Mouse (Mus musculus) heart, postnatal 0 days (tissue): ENCODE results near the gene Frmpd2. TPM values are rescaled to one million over a fixed set of nuclear protein-coding genes. Genes with fewer than 3 reads are reported as not detected.

Experiments used
- ATAC-seq: fragments of 200-750 bp; cut with Nextera tagmentation; 2 replicates; pipeline ENCODE4 v1.8.0; 2017; ENCODE audit warnings: low read depth, moderate number of reproducible peaks, moderate library complexity; ENCODE audit not compliant: insufficient read depth
- DNase-seq: peaks from one replicate; pipeline ENCODE4 v3.0.0-alpha.2; 2016; ENCODE audit warnings: low spot score
- H3K27ac ChIP-seq: fragments of 300-500 bp; sonication (generic); 2 replicates; pipeline ENCODE4 v1.5.1; 2014; ENCODE audit warnings: low read depth, mild to moderate bottlenecking
- H3K27me3 ChIP-seq: fragments of 300-500 bp; sonication (generic); 2 replicates; pipeline ENCODE4 v1.6.1; 2014; ENCODE audit warnings: low read length, mixed read lengths; ENCODE audit not compliant: control insufficient read depth, insufficient read depth
- H3K36me3 ChIP-seq: fragments of 300-500 bp; sonication (generic); replicated peaks from 2 replicates; pipeline ENCODE4 v1.6.1; 2014; ENCODE audit warnings: low read length, mixed read lengths; ENCODE audit not compliant: control insufficient read depth, insufficient read depth
- H3K4me1 ChIP-seq: fragments of 300-500 bp; sonication (generic); 2 replicates; pipeline ENCODE4 v1.6.1; 2014; ENCODE audit warnings: antibody characterized with exemption; ENCODE audit not compliant: control insufficient read depth, insufficient read depth
- H3K4me2 ChIP-seq: fragments of 300-500 bp; sonication (generic); 2 replicates; pipeline ENCODE4 v1.6.1; 2014; ENCODE audit warnings: low read depth, mild to moderate bottlenecking, low read length, moderate library complexity
- H3K4me3 ChIP-seq: fragments of 300-500 bp; sonication (generic); 2 replicates; pipeline ENCODE4 v1.5.1; 2014; ENCODE audit warnings: low read depth, low read length
- H3K9ac ChIP-seq: fragments of 300-500 bp; sonication (generic); replicated peaks from 2 replicates; pipeline ENCODE4 v1.6.1; 2014; ENCODE audit warnings: low read depth, low read length, mixed read lengths
- H3K9me3 ChIP-seq: fragments of 300-500 bp; sonication (generic); replicated peaks from 2 replicates; pipeline ENCODE4 v1.6.1; 2016; ENCODE audit warnings: low read length; ENCODE audit not compliant: control insufficient read depth
- CTCF ChIP-seq: IDR thresholded peaks from 2 replicates; pipeline ENCODE4 v1.5.1; 2016; ENCODE audit warnings: antibody characterized with exemption, control low read depth, low read depth
- EP300 ChIP-seq: IDR thresholded peaks from 2 replicates; pipeline ENCODE4 v1.6.1; 2016; ENCODE audit warnings: antibody characterized with exemption, low read depth
- WGBS: fragments of 180-500 bp; shearing (Covaris S2); extraction: QIAGEN DNeasy Blood & Tissue Kit; methylation state at CpG from one replicate; pipeline ENCODE4 v1.1.7; 2014; 5-methylcytosine and 5-hydroxymethylcytosine counted together
- polyA plus RNA-seq: library from polyadenylated mRNA; unstranded; fragments of >200 nt; fragmentation: Nextera tagmentation; extraction: Ambion mirVana; gene quantifications from 2 replicates; pipeline ENCODE4 v1.2.1, GENCODE M21; 2015
- total RNA-seq: library from RNA; depleted of rRNA; stranded (reverse); fragments of >200 nt; gene quantifications from 2 replicates; pipeline ENCODE4 v1.2.3, GENCODE M21; 2014; ENCODE audit warnings: low replicate concordance

The Frmpd2 gene
- total and polyA plus RNA-seq, 2 experiments from 2014 or later = 0.03 TPM; not detected in 1

GRCm38 (mm10) chr14:33467766-33468165, 3.7 kb upstream of the Frmpd2 start:
- WGBS = 72% methylated on average over 6 of the region's 6 CpGs
- no peak for TF ChIP-seq EP300
- no peak for TF ChIP-seq CTCF

GRCm38 (mm10) chr14:33474461-33474860, 3.0 kb downstream of the Frmpd2 start:
- 41% methylated on average over 2 of the region's 2 CpGs for WGBS
- Histone ChIP-seq H3K4me1 (no peaks in the 10 kb centered on the region), H3K4me2 (no peak overlapping the region), H3K27ac (no peak overlapping the region), H3K27me3 (no peaks in the 10 kb centered on the region), H3K9me3 (no peaks in the 10 kb centered on the region), H3K4me3 (no peak overlapping the region), H3K9ac (no peak overlapping the region), H3K36me3 (no peaks in the 10 kb centered on the region)
- no peak for TF ChIP-seq CTCF
- no peak for TF ChIP-seq EP300
- no peak for ATAC-seq
- DNase-seq = no peak

More at GRCm38 (mm10) chr14:33467766-33468165, 3.7 kb upstream of the Frmpd2 start:
- DNase-seq (no peak), ATAC-seq (no peak)
- Histone ChIP-seq H3K27ac (no peak overlapping the region), H3K4me2 (no peak overlapping the region), H3K4me3 (no peak overlapping the region), H3K9me3 (no peaks in the 10 kb centered on the region), H3K4me1 (no peaks in the 10 kb centered on the region), H3K9ac (no peak overlapping the region), H3K27me3 (no peaks in the 10 kb centered on the region), H3K36me3 (no peaks in the 10 kb centered on the region)

- DNase-seq = no peak
- H3K4me1 ChIP-seq = no peaks in the 10 kb centered on the region
- ATAC-seq = no peak
- H3K36me3 ChIP-seq = no peaks in the 10 kb centered on the region
- no peak overlapping the region for H3K4me2 ChIP-seq
- H3K27me3 ChIP-seq = no peaks in the 10 kb centered on the region
- no peak overlapping the region for H3K4me3 ChIP-seq
- TF ChIP-seq EP300 (no peak), CTCF (no peak)
- 12% methylated on average over 3 of the region's 3 CpGs for WGBS
- no peak overlapping the region for H3K9ac ChIP-seq
- no peaks in the 10 kb centered on the region for H3K9me3 ChIP-seq
- H3K27ac ChIP-seq = no peak overlapping the region
Observed at GRCm38 (mm10) chr14:33476094-33476760, 4.7 kb downstream of the Frmpd2 start.

GRCm38 (mm10) chr14:33481991-33482390, 10.5 kb downstream of the Frmpd2 start:
- no peaks in the 10 kb centered on the region for H3K36me3 ChIP-seq
- 33% methylated on average over 3 of the region's 3 CpGs for WGBS

GRCm38 (mm10) chr14:33487805-33488550, 16.5 kb downstream of the Frmpd2 start:
- Histone ChIP-seq H3K27ac (no peak overlapping the region), H3K27me3 (no peaks in the 10 kb centered on the region), H3K9me3 (no peaks in the 10 kb centered on the region), H3K4me1 (no peaks in the 10 kb centered on the region), H3K36me3 (no peaks in the 10 kb centered on the region), H3K4me3 (no peak overlapping the region), H3K4me2 (no peak overlapping the region), H3K9ac (no peak overlapping the region)
- no peak for ATAC-seq
- DNase-seq = no peak
- TF ChIP-seq EP300 (no peak), CTCF (no peak)
- 26% methylated on average over 15 of the region's 15 CpGs for WGBS

More at GRCm38 (mm10) chr14:33481991-33482390, 10.5 kb downstream of the Frmpd2 start:
- TF ChIP-seq EP300 (no peak), CTCF (no peak)
- ATAC-seq = no peak
- Histone ChIP-seq H3K27ac (no peak overlapping the region), H3K4me3 (no peak overlapping the region), H3K27me3 (no peaks in the 10 kb centered on the region), H3K9ac (no peak overlapping the region), H3K4me2 (no peak overlapping the region), H3K9me3 (no peaks in the 10 kb centered on the region), H3K4me1 (no peaks in the 10 kb centered on the region)
- DNase-seq = no peak
